ENCODE assay signal across 12 mouse cellular contexts in the genomic region with DNA sequence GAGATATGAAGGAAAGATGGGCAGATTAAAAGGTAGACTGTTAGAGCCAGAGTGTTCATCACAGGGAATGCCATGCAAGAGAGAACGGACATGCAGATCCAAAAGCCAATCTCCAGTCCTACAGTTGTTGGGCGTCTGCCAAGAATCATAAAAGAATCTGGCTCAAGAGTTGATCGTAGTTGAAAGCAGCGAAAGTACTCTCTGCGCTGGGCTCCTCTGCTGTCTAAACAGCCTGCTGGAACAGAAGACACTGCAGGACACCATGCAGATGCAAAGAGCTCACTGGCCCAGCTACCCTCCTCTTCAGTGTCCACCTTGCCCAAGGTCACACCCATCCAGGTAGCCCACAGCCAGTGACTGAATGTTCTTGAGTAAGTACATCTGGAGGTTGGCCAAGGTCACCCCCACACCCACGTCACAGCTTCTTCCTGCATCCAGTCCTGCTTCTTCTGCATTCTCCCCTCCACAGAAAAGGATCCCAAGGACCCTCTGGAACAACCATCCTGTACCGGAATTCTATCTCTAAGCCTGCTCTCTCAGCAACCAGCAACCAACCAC.
DNase-seq lines count a peak whose midpoint lies in the region; ATAC-seq and TF ChIP-seq lines count a peak whose summit lies in the region.
"Had no signal": no experiment of that assay in that cellular context is flagged by ENCODE, and none has a peak within 500 bp of the region (broad histone marks: within the 10 kb centered on the region; RNA-seq: fewer than 3 reads in every experiment).

No protein-coding gene starts in this region.

- no peak overlapping the region for H3K9ac ChIP-seq in hindbrain, embryonic 14.5 days
- H3K9ac ChIP-seq in hindbrain, embryonic 16.5 days (ENCODE audit: low read depth, low read length) = no peak overlapping the region
- no peak overlapping the region for H3K9ac ChIP-seq in intestine, postnatal 0 days (ENCODE audit: low read depth, low read length)

- peak; percentile 56 for DNase-seq in hindbrain, embryonic 14.5 days (ENCODE audit: low spot score)
- peak; percentile 54 for DNase-seq in brain, adult 2 months (ENCODE audit: low read depth, low spot score)
- peak; percentile 68 for DNase-seq in lung, postnatal 36 days
- DNase-seq in cerebellum, adult 2 months = no peak
- DNase-seq in urinary bladder, adult 2 months (ENCODE audit: low spot score) = no peak
- DNase-seq: right cerebral cortex, adult 18-20 months had no signal

- no peak overlapping the region for H3K4me2 ChIP-seq in hindbrain, embryonic 14.5 days (replicated peaks)
- no peak overlapping the region for H3K4me2 ChIP-seq in hindbrain, embryonic 16.5 days (ENCODE audit: low read length)
- H3K4me2 ChIP-seq in intestine, postnatal 0 days (replicated peaks; ENCODE audit: low read depth) = peak overlapping the region; percentile 30; the same call in 1 of the 2 replicates

- H3K9me3 ChIP-seq in hindbrain, embryonic 14.5 days (ENCODE audit: control insufficient read depth, low read length) = no peaks in the 10 kb centered on the region
- H3K9me3 ChIP-seq in hindbrain, embryonic 16.5 days (ENCODE audit: control insufficient read depth, low read length) = no peaks in the 10 kb centered on the region
- H3K9me3 ChIP-seq in intestine, postnatal 0 days (ENCODE audit: control insufficient read depth) = no peaks in the 10 kb centered on the region
- H3K9me3 ChIP-seq: G1E had no signal

- H3K4me1 ChIP-seq in hindbrain, embryonic 14.5 days (replicated peaks; ENCODE audit: control insufficient read depth, insufficient read depth, low read length) = no peaks in the 10 kb centered on the region
- H3K4me1 ChIP-seq in hindbrain, embryonic 16.5 days (ENCODE audit: control insufficient read depth, insufficient read depth, low read depth, low read length) = no peaks in the 10 kb centered on the region
- H3K4me1 ChIP-seq in intestine, postnatal 0 days (replicated peaks; ENCODE audit: control insufficient read depth, insufficient read depth, low read length) = peaks cover 8% of the 10 kb centered on the region; the same call in 1 of the 2 replicates
- H3K4me1 ChIP-seq in cerebellum, adult 2 months (ENCODE audit: control insufficient read depth, insufficient read depth, low read length) = no peaks in the 10 kb centered on the region
- H3K4me1 ChIP-seq: megakaryocyte, embryonic 14.5 days had no signal

- 67% methylated on average over 7 of the region's 7 CpGs for WGBS in hindbrain, embryonic 14.5 days
- WGBS in hindbrain, embryonic 16.5 days = 62% methylated on average over 7 of the region's 7 CpGs
- 21% methylated on average over 7 of the region's 7 CpGs for WGBS in intestine, postnatal 0 days
- 16% methylated on average over 7 of the region's 7 CpGs for WGBS in cerebellum, adult 2 months

- no peak for ATAC-seq in hindbrain, embryonic 14.5 days (ENCODE audit: low FRiP score)
- ATAC-seq in hindbrain, embryonic 16.5 days = no peak
- no peak for ATAC-seq in intestine, postnatal 0 days
- ATAC-seq in megakaryocyte progenitor cell, adult 5-6 weeks (replicated peaks; ENCODE audit: poor library complexity) = no peak
- ATAC-seq: forebrain, embryonic 16.5 days had no signal

- H3K27me3 ChIP-seq in hindbrain, embryonic 14.5 days (ENCODE audit: control insufficient read depth, insufficient read depth, low read length) = no peaks in the 10 kb centered on the region
- H3K27me3 ChIP-seq in hindbrain, embryonic 16.5 days (replicated peaks; ENCODE audit: control insufficient read depth, insufficient read depth, low read length) = no peaks in the 10 kb centered on the region; the same call in 1 of the 2 replicates
- 0 out of 2 replicates have a peak, but pooled peaks cover 7% of the 10 kb centered on the region for H3K27me3 ChIP-seq in intestine, postnatal 0 days (replicated peaks; ENCODE audit: control insufficient read depth, insufficient read depth, low read length)
- H3K27me3 ChIP-seq in cerebellum, adult 2 months (ENCODE audit: control insufficient read depth, insufficient read depth, low read length) = no peaks in the 10 kb centered on the region; the same call in 1 of the 2 replicates

- no peak overlapping the region for H3K4me3 ChIP-seq in hindbrain, embryonic 14.5 days (replicated peaks; ENCODE audit: low read length)
- H3K4me3 ChIP-seq in hindbrain, embryonic 16.5 days (ENCODE audit: low read length) = no peak overlapping the region
- H3K4me3 ChIP-seq in intestine, postnatal 0 days (ENCODE audit: low read depth, low read length) = no peak overlapping the region
- no peak overlapping the region for H3K4me3 ChIP-seq in cerebellum, adult 2 months (replicated peaks; ENCODE audit: insufficient read depth, low read depth, low read length)
- H3K4me3 ChIP-seq: megakaryocyte, embryonic 14.5 days had no signal

- H3K36me3 ChIP-seq in hindbrain, embryonic 14.5 days (replicated peaks; ENCODE audit: control insufficient read depth, insufficient read depth) = no peaks in the 10 kb centered on the region
- no peaks in the 10 kb centered on the region for H3K36me3 ChIP-seq in hindbrain, embryonic 16.5 days (ENCODE audit: control insufficient read depth, insufficient read depth, low read length)
- no peaks in the 10 kb centered on the region for H3K36me3 ChIP-seq in intestine, postnatal 0 days (ENCODE audit: control insufficient read depth, insufficient read depth)
- H3K36me3 ChIP-seq: G1E had no signal

- no peak for TF ChIP-seq CTCF in intestine, postnatal 0 days (IDR thresholded peaks at IDR 0.05; ENCODE audit: low read depth)
- no peak for TF ChIP-seq CTCF in cerebellum, adult 2 months (IDR thresholded peaks at IDR 0.05; ENCODE audit: borderline replicate concordance, insufficient read depth, low read depth, low read length)

- no peak overlapping the region for H3K27ac ChIP-seq in hindbrain, embryonic 14.5 days
- no peak overlapping the region for H3K27ac ChIP-seq in hindbrain, embryonic 16.5 days (ENCODE audit: low read depth, low read length)
- no peak overlapping the region for H3K27ac ChIP-seq in intestine, postnatal 0 days (ENCODE audit: low read depth, low read length)
- H3K27ac ChIP-seq in cerebellum, adult 2 months (ENCODE audit: insufficient read depth, low read length) = no peak overlapping the region

- TF ChIP-seq POLR2A in cerebellum, adult 2 months (IDR thresholded peaks at IDR 0.05; ENCODE audit: borderline replicate concordance, insufficient read depth, low read length) = no peak

Comparison
In these comparisons a context has a peak if more than half of its experiments do, and no peak if none do; other contexts are left out.
1. DNase-seq: peak in hindbrain, embryonic 14.5 days (single experiment), brain, adult 2 months (single experiment) and lung, postnatal 36 days (single experiment); none in cerebellum, adult 2 months (0 of 2) and urinary bladder, adult 2 months (single experiment).